Mouse (Mus musculus) bone marrow, adult 2 months (tissue): Measurements from ENCODE around the gene Tpte.
A peak's percentile ranks its signal among the peaks of the same experiment; 100 is the strongest.

Experiments used
- CTCF ChIP-seq: fragments of 200-500 bp; IDR thresholded peaks from 2 replicates; pipeline ENCODE4 v1.5.1; 2011; ENCODE audit warnings: low read length, control low read depth; ENCODE audit not compliant: control insufficient read depth, insufficient read depth
- POLR2A ChIP-seq: fragments of 200-500 bp; IDR thresholded peaks from 2 replicates; pipeline ENCODE4 v1.6.1; 2011; ENCODE audit warnings: low read depth, mild to moderate bottlenecking, control low read depth, low read length, borderline replicate concordance; ENCODE audit not compliant: control insufficient read depth

DNA sequence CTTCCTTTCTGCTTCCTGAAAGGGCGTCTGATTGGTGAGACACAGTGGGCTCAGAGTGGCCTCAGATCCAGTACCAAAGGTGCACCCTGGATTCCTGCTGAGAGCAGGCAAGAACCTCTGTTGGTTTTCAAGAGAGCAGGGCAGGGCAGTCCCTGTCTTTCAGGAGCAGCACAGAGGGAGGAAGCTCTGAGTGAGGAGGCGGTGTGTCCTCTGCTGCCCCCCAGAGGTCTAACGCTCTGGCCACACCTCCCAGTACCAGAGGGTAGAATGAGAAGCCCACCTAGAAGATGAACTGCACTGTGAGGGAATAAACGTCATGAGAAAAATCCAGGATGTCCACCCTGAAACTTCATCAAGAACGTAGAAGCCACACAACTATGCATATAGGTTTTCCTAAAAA, 93.7 kb downstream of the Tpte start:
- TF ChIP-seq CTCF (peak; percentile 71), POLR2A (no peak)
